Mouse (Mus musculus): ENCODE results near the gene Perm1. TPM values are rescaled to one million over a fixed set of nuclear protein-coding genes. Genes with fewer than 3 reads are reported as not detected.

Gene Perm1
- total RNA-seq, 2 experiments from 2014 or later = 73.3 to 103 TPM

DNA sequence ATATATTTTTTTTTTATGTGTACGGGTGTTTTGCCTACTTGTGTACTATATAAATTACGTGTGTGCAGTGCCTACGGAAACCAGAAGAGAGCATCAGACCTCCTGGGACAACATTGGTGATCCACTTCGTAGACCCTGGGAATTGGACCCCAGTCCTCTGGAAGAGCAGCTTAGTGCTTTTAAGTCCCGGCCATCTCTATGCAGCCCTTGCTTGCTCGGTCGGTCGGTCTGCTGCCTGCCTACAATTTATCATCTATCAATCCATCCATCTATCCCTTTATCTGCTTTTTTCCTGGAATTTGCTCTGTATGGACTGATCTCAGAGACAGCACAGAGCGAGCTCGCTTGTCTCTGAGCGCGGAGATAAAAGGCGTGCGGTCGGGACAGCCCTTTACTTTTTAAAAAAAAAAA is 19.7 kb downstream of the Perm1 start:
- DNase-seq = no peak
- intact Hi-C loops (cut with DNase I; ENCODE audit: low total_unique reads) = no loop called here

- DNase-seq = peak; percentile 94
- intact Hi-C loops (cut with DNase I; ENCODE audit: low total_unique reads) = no loop called here
Observed at GRCm38 (mm10) chr4:156235808-156236533, 20.3 kb downstream of the Perm1 start, which contains the start of gene Noc2l. TSS of gene Noc2l (plus strand) at chr4:156236010.

GRCm38 (mm10) chr4:156236651-156237447 is 21.2 kb downstream of the Perm1 start:
- intact Hi-C loops (cut with DNase I; ENCODE audit: low total_unique reads) = no loop called here
- no peak for DNase-seq

DNA sequence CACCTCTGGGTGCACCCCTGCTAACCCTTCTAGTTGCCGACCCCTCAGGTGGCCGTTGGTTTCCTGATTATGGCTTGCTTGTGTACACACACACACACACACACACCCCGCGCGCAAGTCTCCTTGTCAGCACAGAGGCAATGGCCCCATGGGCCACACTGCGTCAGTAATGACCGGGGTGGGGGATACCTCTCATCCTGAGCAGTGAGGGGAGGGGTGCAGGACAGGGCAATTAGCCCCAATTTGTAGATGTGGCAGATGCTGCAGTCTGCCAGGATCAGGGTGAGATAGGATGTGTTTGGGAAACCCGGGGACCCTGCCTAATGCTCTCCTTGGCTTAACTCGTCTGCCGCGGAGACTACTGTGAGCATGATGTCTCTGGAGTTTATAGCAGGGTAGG is 33.9 kb downstream of the Perm1 start:
- DNase-seq = no peak
- intact Hi-C loops (cut with DNase I; ENCODE audit: low total_unique reads) = no loop called here

DNA sequence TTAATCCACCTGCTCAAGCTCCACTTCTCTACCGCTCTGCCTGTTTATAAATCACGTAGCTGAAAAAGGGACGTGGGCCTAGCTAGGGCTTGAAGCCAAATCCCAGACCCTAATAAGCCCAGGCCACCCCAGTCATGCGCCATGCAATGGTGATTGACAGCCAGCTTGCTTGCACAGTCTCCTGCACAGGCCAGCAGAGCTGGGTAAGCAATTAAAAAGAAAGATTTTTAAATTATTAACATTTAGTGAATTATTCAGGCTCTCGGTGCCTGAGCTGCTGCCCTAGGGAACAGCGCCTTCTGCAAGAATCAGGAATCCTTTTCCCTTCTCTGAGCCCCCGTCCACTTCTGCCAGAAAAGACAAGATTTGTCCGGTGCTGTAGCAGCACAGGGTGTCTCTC is 35.4 kb downstream of the Perm1 start:
- DNase-seq = no peak
- intact Hi-C loops (cut with DNase I; ENCODE audit: low total_unique reads) = no loop called here

- intact Hi-C loops (cut with DNase I; ENCODE audit: low total_unique reads) = no loop called here
Observed at GRCm38 (mm10) chr4:156252140-156252539, 36.5 kb downstream of the Perm1 start.

DNA sequence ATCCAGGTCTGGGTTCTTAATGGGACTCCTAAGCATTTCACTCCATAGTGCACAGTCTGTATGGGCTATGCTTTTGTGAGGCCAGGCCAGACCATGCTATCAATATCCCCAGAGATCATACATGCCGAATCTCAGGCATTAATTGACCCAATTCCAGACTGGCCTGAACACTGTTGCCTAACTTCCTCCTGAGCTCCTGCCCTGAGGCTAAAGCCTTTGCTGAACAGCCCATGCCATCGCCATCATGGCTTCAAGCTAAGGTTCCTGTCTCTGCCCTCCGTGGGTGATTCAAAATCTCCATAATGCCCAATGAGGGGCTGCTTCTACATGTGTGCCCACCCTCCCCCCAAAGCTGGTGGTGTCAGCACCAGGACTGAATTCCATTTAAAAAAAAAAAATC is 37.0 kb downstream of the Perm1 start:
- intact Hi-C loops (cut with DNase I; ENCODE audit: low total_unique reads) = no loop called here
- DNase-seq = no peak

More at GRCm38 (mm10) chr4:156252140-156252539, 36.5 kb downstream of the Perm1 start:
- DNase-seq = no peak

GRCm38 (mm10) chr4:156253043-156253442 is 37.4 kb downstream of the Perm1 start:
- intact Hi-C loops (cut with DNase I; ENCODE audit: low total_unique reads) = no loop called here
- DNase-seq = no peak

DNA sequence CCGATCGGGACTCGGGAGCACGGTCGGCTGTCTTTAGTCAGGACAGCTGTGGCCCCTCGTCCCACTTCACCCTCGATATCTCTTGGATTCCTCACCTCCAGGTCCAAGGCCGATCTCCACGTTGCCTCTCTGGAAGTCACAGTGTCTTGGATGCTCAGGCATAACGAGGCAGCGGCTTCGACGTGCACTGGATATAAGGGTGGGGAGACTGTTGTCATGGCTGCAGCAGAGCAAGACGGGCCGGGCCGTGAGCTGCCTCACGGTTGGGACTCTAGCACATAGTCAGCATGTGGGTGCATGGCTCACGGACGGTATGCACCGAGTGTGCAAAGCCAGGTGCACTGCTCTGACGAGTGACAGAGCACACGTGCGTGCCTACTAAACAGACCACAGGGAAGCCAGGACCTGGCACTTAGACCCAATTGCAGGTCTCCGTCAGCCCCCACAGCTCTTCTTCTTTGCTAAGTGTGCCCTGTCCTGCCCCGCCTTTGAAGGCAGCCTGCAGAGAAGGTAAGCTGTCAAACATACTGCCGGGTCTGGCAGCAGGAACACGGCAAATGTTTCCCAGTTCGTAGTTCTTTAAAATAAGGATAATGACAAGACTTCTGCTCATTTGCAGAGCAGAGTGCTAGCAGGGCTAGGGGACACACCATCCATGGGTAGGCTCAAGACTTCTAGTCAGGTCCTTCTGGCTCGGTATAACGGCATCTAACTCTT is 38.9 kb downstream of the Perm1 start:
- intact Hi-C loops (cut with DNase I; ENCODE audit: low total_unique reads) = no loop called here
- DNase-seq = no peak

GRCm38 (mm10) chr4:156255078-156255839 is 39.6 kb downstream of the Perm1 start, which contains the start of gene Samd11:
TSS of gene Samd11 (minus strand) at chr4:156255657.
- intact Hi-C loops (cut with DNase I; ENCODE audit: low total_unique reads) = no loop called here
- no peak for DNase-seq

Small RNA genes within 50 kb of the gene (microRNA-seq; reads per million reads assigned to microRNA genes)
- 0.64 to 1.0 reads per million in 2 experiments for gene Mir7658

Other genes with a start within 250 kb of the Perm1 start
- 1 to 10 TPM; 2.6 TPM for gene B3galt6, start 223.2 kb upstream of the Perm1 start, total RNA-seq (2021)
- 10 to 100 TPM; 77.4 to 78.0 TPM for gene Sdf4, start 223.0 kb upstream of the Perm1 start, total RNA-seq (2021)
- gene Tnfrsf4, start 202.0 kb upstream of the Perm1 start, total RNA-seq (2021) = under 1 TPM; 0.64 to 0.82 TPM
- gene Tnfrsf18, start 189.7 kb upstream of the Perm1 start, total RNA-seq (2021) = not detected
- not detected for gene Ttll10, start 156.5 kb upstream of the Perm1 start, total RNA-seq (2021)
- 1 to 10 TPM; 3.2 to 4.1 TPM for gene 9430015G10Rik, start 105.9 kb upstream of the Perm1 start, total RNA-seq (2021)
- gene Rnf223, start 85.4 kb upstream of the Perm1 start, total RNA-seq (2021) = not detected
- 10 to 100 TPM; 25.3 to 25.5 TPM for gene Agrn, start 18.4 kb upstream of the Perm1 start, total RNA-seq (2021)
- gene Isg15, start 15.1 kb upstream of the Perm1 start, total RNA-seq (2021) = under 1 TPM; 0.42 to 0.57 TPM
- 1 to 10 TPM; 2.9 to 3.3 TPM for gene AW011738, start 12.6 kb upstream of the Perm1 start, total RNA-seq (2021)
- gene Plekhn1, start 19.0 kb downstream of the Perm1 start, total RNA-seq (2021) = 1 to 10 TPM; 5.1 to 5.5 TPM
- gene Noc2l, start 20.1 kb downstream of the Perm1 start, total RNA-seq (2021) = 10 to 100 TPM; 22.2 to 28.7 TPM
- under 1 TPM in 1 of 2 experiments, not detected in 1; 0.21 TPM for gene Samd11, start 39.8 kb downstream of the Perm1 start, total RNA-seq (2021)
- not detected for gene Vmn2r-ps159, start 115.2 kb downstream of the Perm1 start, total RNA-seq (2021)